Mouse (Mus musculus): ENCODE data around the gene Gse1. TPM values are rescaled to one million over a fixed set of nuclear protein-coding genes. Genes with fewer than 3 reads are reported as not detected.

The Gse1 gene
- polyA plus RNA-seq, 1 experiment, result 14.8 TPM

- Histone ChIP-seq H3K36me3 (ENCODE audit: control insufficient read depth, insufficient read depth, low read length) (no peaks in the 10 kb centered on the region), H3K4me1 (ENCODE audit: control insufficient read depth, insufficient read depth, low read length) (no peaks in the 10 kb centered on the region), H3K27me3 (replicated peaks; ENCODE audit: control insufficient read depth, insufficient read depth, low read length) (no peaks in the 10 kb centered on the region), H3K27ac (ENCODE audit: insufficient read depth, low read depth, low read length) (no peak overlapping the region), H3K4me3 (ENCODE audit: insufficient read depth, low read depth, low read length) (no peak overlapping the region)
- 65% methylated on average over 14 of the region's 14 CpGs for WGBS
- no peak for DNase-seq
- no peak for TF ChIP-seq CTCF (conservative IDR thresholded peaks at IDR 0.05; ENCODE audit: insufficient read depth, insufficient read length, low read depth, low read length)
- no peak for TF ChIP-seq POLR2A (IDR thresholded peaks at IDR 0.05; ENCODE audit: low read depth, low read length)
Observed at GRCm38 (mm10) chr8:120408241-120409215, 180.3 kb downstream of the Gse1 start.

- no peak overlapping the region for H3K4me3 ChIP-seq (ENCODE audit: insufficient read depth, low read depth, low read length)
- no peak for DNase-seq
- no peak overlapping the region for H3K27ac ChIP-seq (ENCODE audit: insufficient read depth, low read depth, low read length)
- no peak for TF ChIP-seq POLR2A (IDR thresholded peaks at IDR 0.05; ENCODE audit: low read depth, low read length)
- no peak for TF ChIP-seq CTCF (conservative IDR thresholded peaks at IDR 0.05; ENCODE audit: insufficient read depth, insufficient read length, low read depth, low read length)
- no peaks in the 10 kb centered on the region for H3K4me1 ChIP-seq (ENCODE audit: control insufficient read depth, insufficient read depth, low read length)
- 72% methylated on average over 11 of the region's 11 CpGs for WGBS
- no peaks in the 10 kb centered on the region for H3K27me3 ChIP-seq (replicated peaks; ENCODE audit: control insufficient read depth, insufficient read depth, low read length)
- H3K36me3 ChIP-seq (ENCODE audit: control insufficient read depth, insufficient read depth, low read length), result no peaks in the 10 kb centered on the region
Observed at GRCm38 (mm10) chr8:120409371-120410013, 181.2 kb downstream of the Gse1 start.

GRCm38 (mm10) chr8:120411059-120411458 is 182.8 kb downstream of the Gse1 start:
- no peak overlapping the region for H3K4me3 ChIP-seq (ENCODE audit: insufficient read depth, low read depth, low read length)
- no peaks in the 10 kb centered on the region for H3K4me1 ChIP-seq (ENCODE audit: control insufficient read depth, insufficient read depth, low read length)
- TF ChIP-seq CTCF (conservative IDR thresholded peaks at IDR 0.05; ENCODE audit: insufficient read depth, insufficient read length, low read depth, low read length) (no peak), POLR2A (IDR thresholded peaks at IDR 0.05; ENCODE audit: low read depth, low read length) (no peak)
- no peaks in the 10 kb centered on the region for H3K36me3 ChIP-seq (ENCODE audit: control insufficient read depth, insufficient read depth, low read length)
- DNase-seq, result no peak
- H3K27ac ChIP-seq (ENCODE audit: insufficient read depth, low read depth, low read length), result no peak overlapping the region
- no peaks in the 10 kb centered on the region for H3K27me3 ChIP-seq (replicated peaks; ENCODE audit: control insufficient read depth, insufficient read depth, low read length)
- 83% methylated on average over 14 of the region's 14 CpGs for WGBS

- DNase-seq, result no peak
- Histone ChIP-seq H3K36me3 (ENCODE audit: control insufficient read depth, insufficient read depth, low read length) (no peaks in the 10 kb centered on the region), H3K4me1 (ENCODE audit: control insufficient read depth, insufficient read depth, low read length) (no peaks in the 10 kb centered on the region), H3K27ac (ENCODE audit: insufficient read depth, low read depth, low read length) (no peak overlapping the region), H3K27me3 (replicated peaks; ENCODE audit: control insufficient read depth, insufficient read depth, low read length) (no peaks in the 10 kb centered on the region), H3K4me3 (ENCODE audit: insufficient read depth, low read depth, low read length) (no peak overlapping the region)
- TF ChIP-seq POLR2A (IDR thresholded peaks at IDR 0.05; ENCODE audit: low read depth, low read length) (no peak), CTCF (conservative IDR thresholded peaks at IDR 0.05; ENCODE audit: insufficient read depth, insufficient read length, low read depth, low read length) (no peak)
- 86% methylated on average over 8 of the region's 8 CpGs for WGBS
Observed at GRCm38 (mm10) chr8:120411862-120412261, 183.6 kb downstream of the Gse1 start.

GRCm38 (mm10) chr8:120412357-120412756 is 184.1 kb downstream of the Gse1 start:
- no peak for TF ChIP-seq CTCF (conservative IDR thresholded peaks at IDR 0.05; ENCODE audit: insufficient read depth, insufficient read length, low read depth, low read length)
- no peak for TF ChIP-seq POLR2A (IDR thresholded peaks at IDR 0.05; ENCODE audit: low read depth, low read length)
- H3K4me1 ChIP-seq (ENCODE audit: control insufficient read depth, insufficient read depth, low read length), result no peaks in the 10 kb centered on the region
- DNase-seq, result no peak
- H3K27me3 ChIP-seq (replicated peaks; ENCODE audit: control insufficient read depth, insufficient read depth, low read length), result no peaks in the 10 kb centered on the region
- no peak overlapping the region for H3K4me3 ChIP-seq (ENCODE audit: insufficient read depth, low read depth, low read length)
- no peaks in the 10 kb centered on the region for H3K36me3 ChIP-seq (ENCODE audit: control insufficient read depth, insufficient read depth, low read length)
- no peak overlapping the region for H3K27ac ChIP-seq (ENCODE audit: insufficient read depth, low read depth, low read length)
- 83% methylated on average over 4 of the region's 4 CpGs for WGBS

- no peak for DNase-seq
- Histone ChIP-seq H3K4me3 (ENCODE audit: insufficient read depth, low read depth, low read length) (no peak overlapping the region), H3K27ac (ENCODE audit: insufficient read depth, low read depth, low read length) (no peak overlapping the region), H3K36me3 (ENCODE audit: control insufficient read depth, insufficient read depth, low read length) (no peaks in the 10 kb centered on the region), H3K27me3 (replicated peaks; ENCODE audit: control insufficient read depth, insufficient read depth, low read length) (no peaks in the 10 kb centered on the region), H3K4me1 (ENCODE audit: control insufficient read depth, insufficient read depth, low read length) (no peaks in the 10 kb centered on the region)
- WGBS, result 81% methylated on average over 29 of the region's 29 CpGs
- TF ChIP-seq CTCF (conservative IDR thresholded peaks at IDR 0.05; ENCODE audit: insufficient read depth, insufficient read length, low read depth, low read length) (no peak), POLR2A (IDR thresholded peaks at IDR 0.05; ENCODE audit: low read depth, low read length) (no peak)
Observed at GRCm38 (mm10) chr8:120412911-120413625, 184.8 kb downstream of the Gse1 start.

Data from kidney, adult 2 months (tissue).